Mouse (Mus musculus) cerebellum, adult 8-10 months (tissue): ENCODE results near the gene Rchy1.
"Not testable (repeated sequence)": the region's sequence is repeated elsewhere in the genome, so short reads cannot be mapped to it uniquely, and the experiment has no call there.

Experiments
- DNase-seq: peaks from one replicate; pipeline ENCODE4 v3.0.0; 2022

The Rchy1 gene

DNA sequence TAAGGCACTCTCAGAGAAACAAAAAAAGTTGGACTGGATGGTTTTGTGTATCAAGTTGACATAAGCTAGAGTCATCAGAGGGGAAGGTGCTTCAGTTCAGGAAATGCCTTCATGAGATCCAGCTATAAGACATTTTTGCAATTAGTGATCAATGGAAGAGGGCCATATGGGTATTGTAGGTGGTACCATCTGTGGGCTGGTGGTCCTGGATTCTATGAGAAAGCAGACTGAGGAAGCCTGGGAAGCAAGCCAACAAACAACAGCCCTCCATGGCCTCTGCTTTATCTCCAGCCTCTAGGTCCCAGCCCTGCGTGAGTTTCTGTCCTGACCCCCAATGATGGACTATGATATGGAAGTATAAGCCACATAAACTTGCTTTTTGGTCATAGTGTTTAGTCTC, 3.8 kb downstream of the Rchy1 start:
- DNase-seq: no peak

DNA sequence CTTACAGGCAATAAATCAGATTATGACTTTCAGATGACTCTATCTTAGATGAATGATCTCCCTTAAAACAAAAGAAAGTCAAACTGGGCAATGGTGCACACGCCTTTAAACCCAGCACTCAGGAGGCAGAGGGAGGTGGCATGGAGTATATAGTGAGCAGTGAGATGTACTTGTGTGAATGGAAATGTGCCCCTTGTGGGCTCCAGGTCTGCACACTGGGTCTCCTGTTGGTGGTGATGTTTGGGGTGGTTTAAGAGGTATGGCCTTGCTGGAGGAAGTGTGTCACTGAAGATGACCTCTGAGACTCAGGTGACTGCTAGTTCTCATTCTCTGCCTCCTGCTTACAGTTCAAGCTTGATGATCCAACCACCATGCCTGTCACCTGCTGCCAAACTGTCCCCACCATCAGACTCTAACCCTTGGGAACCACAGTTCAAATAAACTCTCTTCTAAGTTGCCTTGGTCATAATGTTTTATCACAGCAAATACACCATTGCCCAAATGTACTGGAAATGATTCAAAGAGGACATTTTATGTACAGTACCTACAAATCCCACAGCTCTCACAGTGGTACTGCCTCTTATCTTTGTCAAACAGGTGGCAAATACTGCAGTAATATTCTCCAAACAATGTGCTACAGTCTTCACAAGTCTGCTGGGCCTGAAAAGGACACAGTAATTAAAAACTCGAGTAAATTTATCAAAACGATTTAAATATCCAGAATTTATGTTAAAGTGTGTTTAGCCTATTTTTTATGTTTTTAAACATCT, 5.7 kb downstream of the Rchy1 start:
- no peak for DNase-seq

DNA sequence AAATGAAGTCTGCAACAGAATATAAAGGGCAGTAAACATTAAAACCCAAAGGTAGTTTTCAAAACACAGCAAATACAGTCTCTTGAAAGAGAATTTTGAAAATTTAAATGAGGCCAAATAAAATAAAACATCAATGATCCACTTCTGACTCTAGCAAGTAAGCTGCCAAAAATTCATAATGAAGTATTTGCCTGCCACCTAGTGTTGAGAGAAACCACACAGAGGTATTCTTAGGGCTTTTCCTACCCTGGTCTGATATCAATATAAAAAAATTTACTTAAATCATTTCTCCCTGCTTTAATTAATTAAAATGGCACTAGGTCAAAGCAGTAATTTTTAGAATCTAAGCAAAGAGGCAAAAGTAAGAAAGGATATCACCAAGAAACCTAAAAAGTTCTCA, 11.5 kb downstream of the Rchy1 start:
- DNase-seq: no peak

DNA sequence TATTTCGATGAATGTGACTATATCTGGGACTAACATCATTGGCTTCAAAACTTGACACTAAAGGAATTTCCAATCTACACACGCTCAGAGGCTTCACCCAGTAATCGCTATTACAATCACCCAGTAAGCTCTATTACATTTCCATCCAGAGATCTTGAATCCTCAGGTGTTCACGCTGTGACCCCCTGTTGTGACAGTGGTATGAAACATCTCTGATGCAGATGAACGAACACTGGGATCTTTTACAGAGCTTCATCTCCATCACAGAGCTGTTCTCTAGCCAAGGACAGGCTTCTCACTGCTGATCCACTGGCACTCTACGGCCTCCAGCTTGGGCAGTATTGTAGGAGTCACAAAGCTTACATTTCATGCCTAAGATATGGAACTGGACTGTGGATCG, 13.4 kb downstream of the Rchy1 start:
- DNase-seq: no peak

DNA sequence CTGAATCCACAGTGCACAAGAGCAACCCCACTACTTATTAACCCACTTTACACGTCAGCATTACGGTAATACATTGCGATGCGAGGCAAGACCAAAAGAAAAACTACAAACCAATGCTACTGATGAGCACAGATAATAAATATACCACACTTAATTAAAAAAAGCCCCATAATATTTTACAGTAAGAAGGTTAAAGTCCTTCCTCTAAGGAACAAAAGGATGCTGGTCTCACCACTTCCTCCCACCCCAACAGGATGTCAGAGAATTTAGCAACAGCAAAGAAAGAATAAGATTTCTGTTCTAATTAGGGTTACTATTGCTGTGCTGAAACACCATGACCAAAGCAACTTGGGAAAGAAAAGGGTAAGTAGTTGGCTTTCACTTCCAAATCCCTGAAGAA, 15.9 kb downstream of the Rchy1 start:
- DNase-seq: no peak

DNA sequence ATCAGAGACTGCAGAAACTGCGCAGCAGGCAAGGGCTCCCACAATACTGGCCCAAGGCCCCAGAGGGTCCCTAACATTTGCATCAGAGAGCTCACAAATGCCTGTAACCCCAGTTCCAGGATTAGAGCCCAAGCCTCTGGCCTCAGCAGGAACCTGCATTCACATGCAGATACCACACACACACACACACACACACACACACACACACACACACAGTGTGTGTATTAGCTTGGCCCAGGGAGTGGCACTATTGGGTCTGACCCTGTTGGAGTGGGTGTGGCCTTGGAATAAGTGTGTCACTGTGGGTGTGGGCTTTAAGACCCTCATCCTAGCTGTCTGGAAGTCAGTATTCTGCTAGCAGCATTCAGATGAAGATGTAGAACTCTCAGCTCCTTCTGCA, 17.3 kb downstream of the Rchy1 start:
- DNase-seq: not testable (repeated sequence)

DNA sequence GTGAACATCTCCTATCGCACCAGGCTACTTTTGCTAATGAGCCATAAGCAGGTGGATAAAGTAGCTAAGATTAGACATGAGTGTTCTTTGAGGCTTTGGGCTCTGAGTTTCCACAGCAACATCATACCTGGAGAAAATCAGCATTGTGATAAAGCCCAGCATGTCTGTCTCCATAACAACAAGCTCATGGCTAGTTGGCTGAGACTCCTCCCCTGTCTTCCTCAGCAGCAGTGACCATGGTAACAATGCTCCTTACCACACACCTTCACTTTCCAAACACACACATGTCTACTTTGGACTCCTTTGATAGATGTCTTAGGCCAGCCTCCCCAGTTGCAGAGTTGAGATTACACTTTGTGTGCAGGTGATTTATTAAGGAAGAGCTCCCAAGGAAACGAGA, 49.6 kb downstream of the Rchy1 start:
- DNase-seq: no peak

DNA sequence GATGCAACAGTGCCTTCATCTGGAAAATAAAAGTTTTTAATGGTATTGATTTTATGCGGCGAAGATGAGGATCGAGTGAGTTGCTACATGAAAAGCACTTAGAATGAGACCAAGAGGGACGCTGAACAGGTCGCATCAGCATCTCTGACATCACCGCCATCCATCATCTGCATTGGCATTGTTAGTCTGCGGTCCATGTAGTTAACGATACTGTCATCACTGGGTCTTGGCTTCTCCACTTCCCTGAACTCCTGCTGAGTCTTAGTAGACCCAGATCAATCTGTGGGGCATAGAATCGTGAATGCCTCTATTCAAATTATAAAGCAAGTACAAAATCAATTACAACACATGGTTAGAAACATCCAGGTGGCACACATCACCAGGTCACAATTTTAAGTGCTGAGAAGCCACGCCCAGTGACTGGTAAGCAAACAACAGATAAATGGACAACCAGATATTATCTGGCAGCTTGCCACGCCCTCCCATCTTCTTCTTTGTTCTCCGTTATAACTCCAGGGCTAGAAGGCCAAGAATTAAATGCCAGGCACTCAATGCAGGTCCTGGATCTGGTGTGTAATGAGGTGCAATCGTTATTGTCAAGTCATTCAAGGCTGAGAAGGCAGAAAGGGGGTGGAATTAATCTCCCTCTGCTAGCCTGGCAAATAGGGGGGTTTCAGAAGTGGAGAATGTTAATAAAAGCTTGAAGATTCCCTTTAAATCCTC, 51.3 kb downstream of the Rchy1 start:
- no peak for DNase-seq

DNA sequence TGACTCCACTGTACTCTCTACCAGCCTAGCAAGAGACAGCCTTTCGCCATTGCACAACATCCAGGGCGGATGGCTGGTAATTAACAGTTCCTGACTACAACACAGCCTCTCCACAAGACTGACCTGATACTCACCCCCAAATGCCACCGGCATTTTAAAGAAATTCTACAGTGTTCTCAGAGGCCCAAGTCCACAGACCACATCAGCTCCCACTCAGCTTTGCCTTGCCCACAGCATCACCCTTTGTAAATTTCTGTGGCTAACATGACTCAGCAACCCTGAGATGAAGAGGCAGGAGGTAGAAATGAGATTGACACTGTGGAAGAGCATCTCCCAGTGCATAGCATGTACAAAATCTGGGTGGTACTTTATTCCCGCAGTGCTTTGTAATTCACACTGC, 52.3 kb downstream of the Rchy1 start:
- no peak for DNase-seq

DNA sequence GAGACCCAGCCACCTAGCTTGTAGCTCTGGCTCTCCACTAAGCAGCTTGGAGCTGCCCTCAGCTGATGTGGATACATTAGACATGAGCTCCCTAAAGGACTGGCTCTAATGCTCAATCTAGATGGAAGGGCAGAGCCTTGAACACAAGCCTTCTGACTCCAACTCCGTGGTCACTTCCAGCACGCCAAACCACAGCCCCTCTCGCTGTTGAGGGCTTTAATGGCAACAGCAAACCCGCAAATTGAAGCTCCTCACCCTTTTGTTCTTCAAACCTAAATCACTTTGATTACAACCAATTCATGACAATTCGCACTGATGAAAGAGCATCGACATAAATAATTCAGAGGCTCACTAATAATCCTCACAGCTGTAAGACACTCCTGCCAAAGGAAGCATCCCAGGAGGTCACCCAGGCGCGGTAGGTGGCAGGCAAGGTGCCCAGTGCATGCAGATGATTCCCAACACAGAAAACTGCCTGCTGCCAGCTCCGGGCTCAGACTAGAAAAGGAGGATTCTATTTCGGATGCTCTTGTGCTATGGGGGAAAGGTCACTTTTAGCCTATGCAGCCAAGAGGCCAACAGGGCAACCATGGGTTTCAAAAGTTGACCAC, 53.8 kb downstream of the Rchy1 start:
- DNase-seq: peak; percentile 2
